Mouse (Mus musculus) kidney, embryonic 15.5 days (tissue): Measurements from ENCODE around the gene Golph3l. TPM values are rescaled to one million over a fixed set of nuclear protein-coding genes. Genes with fewer than 3 reads are reported as not detected.

Experiments
- ATAC-seq: fragments of 200-750 bp; cut with Nextera tagmentation; replicated peaks from 2 replicates; pipeline ENCODE4 v1.8.0; 2017; ENCODE audit warnings: moderate TSS enrichment; ENCODE audit not compliant: low FRiP score
- H3K27ac ChIP-seq: fragments of 300-500 bp; sonication (generic); 2 replicates; pipeline ENCODE4 v1.5.1; 2015; ENCODE audit warnings: mild to moderate bottlenecking, inconsistent platforms
- H3K27me3 ChIP-seq: fragments of 300-500 bp; sonication (generic); 2 replicates; pipeline ENCODE4 v1.6.1; 2015; ENCODE audit warnings: inconsistent platforms
- H3K36me3 ChIP-seq: fragments of 300-500 bp; sonication (generic); 2 replicates; pipeline ENCODE4 v1.6.1; 2015; ENCODE audit warnings: inconsistent platforms
- H3K4me1 ChIP-seq: fragments of 300-500 bp; sonication (generic); 2 replicates; pipeline ENCODE4 v1.6.1; 2015; ENCODE audit warnings: inconsistent platforms
- H3K4me2 ChIP-seq: fragments of 300-500 bp; sonication (generic); 2 replicates; pipeline ENCODE4 v1.6.1; 2015; ENCODE audit warnings: moderate library complexity, mild to moderate bottlenecking, inconsistent platforms
- H3K4me3 ChIP-seq: fragments of 300-500 bp; sonication (generic); replicated peaks from 2 replicates; pipeline ENCODE4 v1.5.1; 2015; ENCODE audit warnings: mild to moderate bottlenecking, inconsistent platforms
- H3K9ac ChIP-seq: fragments of 300-500 bp; sonication (generic); 2 replicates; pipeline ENCODE4 v1.6.1; 2015; ENCODE audit warnings: mild to moderate bottlenecking, inconsistent platforms
- H3K9me3 ChIP-seq: fragments of 300-500 bp; sonication (generic); replicated peaks from 2 replicates; pipeline ENCODE4 v1.6.1; 2016; ENCODE audit warnings: inconsistent platforms
- WGBS: fragments of 180-500 bp; shearing (Covaris S2); methylation state at CpG from one replicate; pipeline ENCODE4 v1.1.7; 2015; ENCODE audit warnings: mixed read lengths; 5-methylcytosine and 5-hydroxymethylcytosine counted together
- polyA plus RNA-seq: library from polyadenylated mRNA; unstranded; fragments of >200 nt; fragmentation: Nextera tagmentation; extraction: Ambion mirVana; gene quantifications from 2 replicates; pipeline ENCODE4 v1.2.1, GENCODE M21; 2015

Gene Golph3l
- polyA plus RNA-seq, 1 experiment from 2014 or later: 33.9 TPM

- peaks cover 21% of the 10 kb centered on the region for H3K4me1 ChIP-seq
- H3K4me2 ChIP-seq: no peak overlapping the region
- no peaks in the 10 kb centered on the region for H3K9me3 ChIP-seq
- H3K4me3 ChIP-seq: no peak overlapping the region
- no peaks in the 10 kb centered on the region for H3K27me3 ChIP-seq
- 66% methylated on average over 5 of the region's 5 CpGs for WGBS
- no peak overlapping the region for H3K27ac ChIP-seq
- ATAC-seq: no peak
- peaks cover 65% of the 10 kb centered on the region for H3K36me3 ChIP-seq
- H3K9ac ChIP-seq: no peak overlapping the region
Observed at GRCm38 (mm10) chr3:95627763-95628162, 39.0 kb downstream of the Golph3l start.

DNA sequence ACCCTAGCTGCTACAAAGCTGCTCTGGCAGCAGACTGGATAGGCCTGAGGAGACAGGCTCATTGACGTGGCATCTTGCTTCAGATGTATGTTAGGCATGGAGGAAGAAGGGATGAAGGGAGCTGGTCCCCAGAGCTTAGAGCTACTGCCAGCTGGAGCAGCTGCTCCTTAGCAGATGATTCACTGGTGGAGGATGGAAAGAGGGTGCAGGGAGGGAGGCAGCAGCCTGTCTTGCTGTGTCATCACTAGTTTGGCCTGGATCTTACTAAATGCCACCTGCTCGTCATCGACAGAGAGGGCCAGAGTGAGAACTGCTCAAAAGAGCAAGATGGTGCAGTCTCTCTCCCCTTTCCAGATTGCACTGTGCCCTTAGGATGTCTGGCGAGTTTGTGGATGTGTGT lies 41.0 kb downstream of the Golph3l start:
- Histone ChIP-seq H3K9me3 (no peaks in the 10 kb centered on the region), H3K4me2 (no peak overlapping the region), H3K27me3 (no peaks in the 10 kb centered on the region), H3K4me3 (no peak overlapping the region), H3K4me1 (peaks cover 18% of the 10 kb centered on the region), H3K27ac (no peak overlapping the region), H3K9ac (no peak overlapping the region), H3K36me3 (peaks cover 83% of the 10 kb centered on the region)
- 90% methylated on average over 4 of the region's 4 CpGs for WGBS
- ATAC-seq: no peak

- Histone ChIP-seq H3K9ac (no peak overlapping the region), H3K36me3 (peaks cover 93% of the 10 kb centered on the region), H3K4me3 (no peak overlapping the region), H3K27me3 (no peaks in the 10 kb centered on the region), H3K27ac (no peak overlapping the region), H3K4me1 (peaks cover 20% of the 10 kb centered on the region), H3K9me3 (no peaks in the 10 kb centered on the region), H3K4me2 (no peak overlapping the region)
- ATAC-seq: no peak
- WGBS: 74% methylated on average over 3 of the region's 3 CpGs
Observed at GRCm38 (mm10) chr3:95630856-95631255, 42.1 kb downstream of the Golph3l start.

GRCm38 (mm10) chr3:95631304-95631703 lies 42.6 kb downstream of the Golph3l start:
- no peak overlapping the region for H3K4me2 ChIP-seq
- H3K27ac ChIP-seq: no peak overlapping the region
- no peak overlapping the region for H3K4me3 ChIP-seq
- no peak for ATAC-seq
- H3K9me3 ChIP-seq: no peaks in the 10 kb centered on the region
- peaks cover 93% of the 10 kb centered on the region for H3K36me3 ChIP-seq
- no peaks in the 10 kb centered on the region for H3K27me3 ChIP-seq
- H3K4me1 ChIP-seq: peaks cover 15% of the 10 kb centered on the region
- H3K9ac ChIP-seq: no peak overlapping the region
- WGBS: 65% methylated on average over 6 of the region's 6 CpGs

- WGBS: 62% methylated on average over 12 of the region's 12 CpGs
- Histone ChIP-seq H3K4me3 (no peak overlapping the region), H3K9me3 (no peaks in the 10 kb centered on the region), H3K9ac (no peak overlapping the region), H3K36me3 (peaks cover 91% of the 10 kb centered on the region), H3K27ac (peak overlapping the region; percentile 48; the same call in 1 of the 2 replicates), H3K27me3 (no peaks in the 10 kb centered on the region), H3K4me2 (no peak overlapping the region), H3K4me1 (peaks cover 4% of the 10 kb centered on the region; the same call in 1 of the 2 replicates)
- ATAC-seq: no peak
Observed at GRCm38 (mm10) chr3:95632648-95633588, 44.2 kb downstream of the Golph3l start.

DNA sequence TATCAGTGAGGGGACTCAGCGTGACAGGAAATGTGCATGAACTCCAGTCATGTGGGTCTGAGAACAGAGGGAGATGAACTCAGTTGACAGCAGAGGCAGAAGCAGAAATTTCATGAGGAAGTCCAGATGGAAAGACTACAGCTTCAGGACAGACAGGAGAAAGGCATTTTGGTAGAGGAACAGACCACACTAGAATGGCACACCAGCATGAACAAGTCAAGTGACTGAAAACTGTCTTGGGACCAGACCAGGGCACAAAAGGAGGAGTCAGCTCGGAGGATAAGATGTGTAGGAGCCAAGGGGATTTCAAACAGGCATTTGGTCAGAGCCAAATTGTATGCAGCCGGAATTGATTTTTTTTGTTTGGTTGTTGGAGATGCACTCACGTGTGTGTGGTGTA lies 46.9 kb downstream of the Golph3l start:
- no peak overlapping the region for H3K4me2 ChIP-seq
- H3K4me3 ChIP-seq: no peak overlapping the region
- peak overlapping the region; percentile 59 for H3K27ac ChIP-seq
- H3K4me1 ChIP-seq: peaks cover 4% of the 10 kb centered on the region; the same call in 1 of the 2 replicates
- ATAC-seq: no peak
- H3K9me3 ChIP-seq: no peaks in the 10 kb centered on the region
- peaks cover 85% of the 10 kb centered on the region for H3K36me3 ChIP-seq
- no peaks in the 10 kb centered on the region for H3K27me3 ChIP-seq
- no peak overlapping the region for H3K9ac ChIP-seq
- 51% methylated on average over 4 of the region's 4 CpGs for WGBS

DNA sequence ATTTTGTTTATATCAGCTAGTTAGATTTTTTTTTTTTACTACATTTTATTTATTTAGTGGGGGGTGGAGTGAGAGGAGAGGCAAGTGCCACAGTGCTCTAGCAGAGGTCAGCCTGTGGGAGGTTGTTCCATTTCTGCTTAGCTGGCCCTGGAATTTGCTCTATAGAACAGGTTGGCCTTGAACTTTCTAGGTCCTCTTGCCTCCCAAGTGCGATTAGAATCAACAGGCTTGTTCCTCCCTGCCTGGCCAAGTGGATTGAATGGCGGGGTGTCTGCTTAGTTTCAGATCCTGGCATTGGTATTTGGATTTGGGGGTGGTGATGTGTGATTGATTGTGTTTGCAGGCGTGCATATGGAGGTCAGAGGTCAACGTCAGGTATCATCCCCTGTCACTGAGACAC lies 47.3 kb downstream of the Golph3l start:
- Histone ChIP-seq H3K4me3 (no peak overlapping the region), H3K27me3 (no peaks in the 10 kb centered on the region), H3K27ac (peak overlapping the region; percentile 59; the same call in 1 of the 2 replicates), H3K9ac (no peak overlapping the region), H3K4me2 (no peak overlapping the region), H3K36me3 (peaks cover 81% of the 10 kb centered on the region), H3K4me1 (peaks cover 4% of the 10 kb centered on the region; the same call in 1 of the 2 replicates), H3K9me3 (no peaks in the 10 kb centered on the region)
- no peak for ATAC-seq
- 71% methylated on average over 4 of the region's 4 CpGs for WGBS

GRCm38 (mm10) chr3:95639694-95640093 lies 51.0 kb downstream of the Golph3l start:
- H3K9ac ChIP-seq: no peak overlapping the region
- 89% methylated on average over 1 of the region's 1 CpGs for WGBS
- H3K36me3 ChIP-seq: peaks cover 46% of the 10 kb centered on the region
- peaks cover 4% of the 10 kb centered on the region; the same call in 1 of the 2 replicates for H3K4me1 ChIP-seq
- H3K4me2 ChIP-seq: no peak overlapping the region
- H3K27me3 ChIP-seq: no peaks in the 10 kb centered on the region
- no peaks in the 10 kb centered on the region for H3K9me3 ChIP-seq
- no peak overlapping the region for H3K4me3 ChIP-seq
- H3K27ac ChIP-seq: no peak overlapping the region
- no peak for ATAC-seq

DNA sequence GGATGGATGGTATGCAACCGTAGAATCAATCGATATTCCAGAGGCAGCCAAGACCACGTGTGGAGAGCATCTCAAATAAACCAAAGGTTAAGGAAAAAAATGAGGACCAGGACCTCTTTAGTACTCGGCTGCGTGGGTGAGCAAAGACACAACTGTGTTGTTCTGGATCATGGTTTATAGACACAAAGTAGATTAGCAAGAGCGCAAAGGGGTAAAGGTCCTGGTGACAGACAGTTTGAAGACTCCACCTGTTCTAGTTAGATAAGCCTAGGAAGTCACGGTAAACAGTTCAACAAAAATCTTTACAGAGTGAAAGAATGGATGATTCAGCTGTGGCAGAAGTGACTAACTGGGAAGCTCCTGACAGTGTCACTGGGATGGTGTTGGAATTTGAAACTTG lies 54.4 kb downstream of the Golph3l start:
- no peaks in the 10 kb centered on the region for H3K4me1 ChIP-seq
- H3K36me3 ChIP-seq: peaks cover 20% of the 10 kb centered on the region
- H3K4me3 ChIP-seq: no peak overlapping the region
- no peak for ATAC-seq
- no peaks in the 10 kb centered on the region for H3K27me3 ChIP-seq
- no peaks in the 10 kb centered on the region for H3K9me3 ChIP-seq
- H3K4me2 ChIP-seq: no peak overlapping the region
- 78% methylated on average over 7 of the region's 7 CpGs for WGBS
- no peak overlapping the region for H3K27ac ChIP-seq
- H3K9ac ChIP-seq: no peak overlapping the region

DNA sequence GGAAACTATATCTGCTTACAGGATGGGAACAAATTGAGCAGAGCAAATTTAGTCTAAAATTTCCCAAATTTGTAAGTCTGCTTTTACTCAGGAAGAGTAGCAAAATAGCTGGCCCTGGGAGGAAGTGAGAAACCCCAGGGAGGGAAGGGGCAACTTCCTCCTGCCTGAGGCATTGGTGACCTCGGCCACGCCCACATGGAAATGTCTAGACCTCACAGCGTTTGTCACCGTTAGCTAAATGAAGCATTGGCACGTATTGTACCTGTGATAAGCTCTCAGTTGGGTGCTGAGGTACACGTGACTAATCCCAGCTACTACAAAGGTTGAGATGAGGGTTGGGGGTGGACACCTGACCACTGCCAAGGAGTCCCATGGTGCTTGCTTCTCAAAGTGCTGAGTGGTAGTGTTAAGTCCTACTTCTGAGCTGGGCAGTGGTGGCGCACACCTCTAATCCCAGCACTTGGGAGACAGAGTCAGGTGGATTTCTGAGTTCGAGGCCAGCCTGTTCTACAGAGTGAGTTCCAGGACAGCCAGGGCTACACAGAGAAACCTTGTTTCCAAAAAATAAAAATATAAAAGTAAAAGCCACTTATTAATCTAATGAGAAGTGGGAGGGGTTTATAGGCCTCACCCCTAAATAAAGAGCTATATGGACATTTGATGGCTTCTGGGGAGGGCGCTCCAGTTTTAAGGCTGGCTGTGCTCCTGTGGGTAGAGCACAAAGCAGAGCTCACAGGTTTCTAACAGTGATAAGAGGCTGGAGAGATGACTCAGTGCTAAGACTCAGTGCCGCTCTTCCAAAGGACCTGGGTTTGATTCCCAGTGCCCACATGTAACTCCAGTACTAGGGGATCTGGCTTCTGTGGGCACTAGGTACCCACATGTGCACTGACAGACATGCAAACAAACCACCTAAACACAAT lies 56.8 kb downstream of the Golph3l start:
- H3K4me1 ChIP-seq: no peaks in the 10 kb centered on the region; the same call in 1 of the 2 replicates
- no peak overlapping the region for H3K27ac ChIP-seq
- H3K4me2 ChIP-seq: no peak overlapping the region
- no peak overlapping the region for H3K4me3 ChIP-seq
- 0 out of 2 replicates have a peak, but pooled peaks cover under 1% of the 10 kb centered on the region for H3K36me3 ChIP-seq
- no peaks in the 10 kb centered on the region for H3K9me3 ChIP-seq
- H3K27me3 ChIP-seq: no peaks in the 10 kb centered on the region
- ATAC-seq: no peak; the same call in 1 of the 2 replicates
- H3K9ac ChIP-seq: no peak overlapping the region
- 65% methylated on average over 10 of the region's 10 CpGs for WGBS

- Histone ChIP-seq H3K4me3 (no peak overlapping the region), H3K27me3 (no peaks in the 10 kb centered on the region), H3K27ac (no peak overlapping the region), H3K9ac (no peak overlapping the region), H3K4me1 (peaks cover 4% of the 10 kb centered on the region), H3K4me2 (no peak overlapping the region), H3K36me3 (no peaks in the 10 kb centered on the region), H3K9me3 (no peaks in the 10 kb centered on the region)
- WGBS: 89% methylated on average over 5 of the region's 5 CpGs
- no peak for ATAC-seq
Observed at GRCm38 (mm10) chr3:95648016-95648415, 59.3 kb downstream of the Golph3l start.
